Mouse (Mus musculus): Measurements from ENCODE around the gene St3gal3.

DNA sequence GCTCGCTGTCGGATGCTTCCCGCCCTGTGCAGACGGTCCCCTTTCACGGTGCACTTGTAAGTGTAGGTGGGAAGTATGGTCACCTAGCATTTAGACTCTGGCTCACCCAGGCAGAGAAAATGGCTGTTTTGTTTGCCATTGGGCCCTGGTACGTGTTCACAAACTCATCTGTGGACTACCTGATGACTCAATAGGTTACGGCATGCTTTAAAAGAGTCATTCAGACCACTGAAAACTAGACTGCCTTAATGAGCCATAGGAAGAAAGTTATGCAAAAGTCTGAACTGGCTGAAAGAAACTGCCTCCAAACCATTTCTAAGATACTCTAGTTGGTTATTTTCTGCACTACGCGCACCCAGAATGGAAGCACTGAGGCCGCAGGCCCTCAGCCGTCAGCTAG, 18.6 kb downstream of the St3gal3 start:
- no peak for TF ChIP-seq EP300 (IDR thresholded peaks at IDR 0.05; ENCODE audit: low read depth)
- no peak for TF ChIP-seq CTCF (IDR thresholded peaks at IDR 0.05; ENCODE audit: low read depth)
